Mouse (Mus musculus): ENCODE data around the gene Ghrhr. TPM values are rescaled to one million over a fixed set of nuclear protein-coding genes. Genes with fewer than 3 reads are reported as not detected.
A peak's percentile ranks its signal among the peaks of the same experiment; 100 is the strongest.

Ghrhr gene
- polyA plus RNA-seq, 1 experiment from 2014 or later = not detected

DNA sequence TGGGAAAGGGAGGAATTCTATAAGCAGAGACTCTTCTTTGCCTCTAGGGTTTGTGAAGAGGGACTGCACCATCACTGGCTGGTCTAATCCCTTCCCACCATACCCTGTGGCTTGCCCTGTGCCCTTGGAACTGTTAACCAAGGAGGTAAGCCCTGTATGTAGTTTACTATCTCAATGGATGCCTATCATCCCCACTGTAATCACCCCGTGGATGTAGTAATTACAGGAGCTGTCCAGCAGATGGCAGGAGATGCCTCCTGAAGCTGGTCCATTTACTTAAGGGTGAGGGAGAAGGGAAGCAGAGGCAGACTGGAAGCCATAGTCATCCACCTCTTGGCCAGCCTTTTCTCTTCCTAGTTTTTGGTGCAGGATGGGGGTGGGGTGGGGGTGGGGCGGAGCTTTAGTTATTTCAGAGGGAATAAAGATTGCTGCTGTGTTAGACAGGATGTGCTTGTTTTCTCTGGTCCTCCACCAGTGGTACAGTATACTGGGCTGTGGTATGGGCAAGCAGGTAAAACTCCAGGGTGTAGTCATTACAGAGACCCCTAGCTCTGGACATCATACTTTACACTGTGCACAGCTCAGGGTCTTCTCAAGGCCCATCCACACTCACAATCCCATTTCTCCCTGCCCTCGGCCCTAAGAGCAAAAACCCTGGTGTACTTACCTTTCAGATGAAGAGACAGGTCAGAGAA lies 3.7 kb downstream of the Ghrhr start:
- Histone ChIP-seq H3K4me1 (peaks cover 6% of the 10 kb centered on the region; the same call in 1 of the 2 replicates), H3K9ac (no peak overlapping the region), H3K4me2 (no peak overlapping the region), H3K27me3 (peaks cover 4% of the 10 kb centered on the region; the same call in 1 of the 2 replicates), H3K9me3 (no peaks in the 10 kb centered on the region), H3K27ac (no peak overlapping the region), H3K4me3 (no peak overlapping the region), H3K36me3 (no peaks in the 10 kb centered on the region)
- 44% methylated on average over 3 of the region's 3 CpGs for WGBS
- no peak for ATAC-seq (ENCODE audit: insufficient number of reproducible peaks, insufficient read depth, low FRiP score, low TSS enrichment, low read depth)

DNA sequence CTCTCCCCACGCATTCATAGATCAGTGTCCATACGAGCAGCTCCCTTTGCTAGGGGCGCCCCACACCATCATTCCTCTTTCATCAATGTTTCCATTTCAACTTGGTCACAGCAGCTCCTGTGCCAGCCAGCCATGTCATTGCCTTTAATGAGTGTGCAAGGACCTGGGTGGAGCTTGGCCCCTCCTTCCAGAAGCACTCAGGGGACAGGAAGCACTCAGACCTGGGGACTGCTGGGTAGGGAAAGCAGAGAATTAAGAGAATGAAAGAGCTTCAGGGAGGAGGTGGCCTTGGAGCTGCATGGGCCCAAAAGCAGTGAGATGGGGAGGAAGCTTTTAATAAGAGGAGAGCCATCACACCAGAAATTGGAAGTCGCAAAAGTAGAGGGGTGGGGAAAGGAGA lies 5.9 kb downstream of the Ghrhr start:
- Histone ChIP-seq H3K4me1 (no peaks in the 10 kb centered on the region), H3K4me3 (no peak overlapping the region), H3K36me3 (no peaks in the 10 kb centered on the region), H3K27ac (no peak overlapping the region), H3K4me2 (no peak overlapping the region), H3K27me3 (no peaks in the 10 kb centered on the region; the same call in 1 of the 2 replicates), H3K9me3 (no peaks in the 10 kb centered on the region), H3K9ac (no peak overlapping the region)
- no peak for ATAC-seq (ENCODE audit: insufficient number of reproducible peaks, insufficient read depth, low FRiP score, low TSS enrichment, low read depth)
- WGBS = 92% methylated on average over 4 of the region's 4 CpGs

DNA sequence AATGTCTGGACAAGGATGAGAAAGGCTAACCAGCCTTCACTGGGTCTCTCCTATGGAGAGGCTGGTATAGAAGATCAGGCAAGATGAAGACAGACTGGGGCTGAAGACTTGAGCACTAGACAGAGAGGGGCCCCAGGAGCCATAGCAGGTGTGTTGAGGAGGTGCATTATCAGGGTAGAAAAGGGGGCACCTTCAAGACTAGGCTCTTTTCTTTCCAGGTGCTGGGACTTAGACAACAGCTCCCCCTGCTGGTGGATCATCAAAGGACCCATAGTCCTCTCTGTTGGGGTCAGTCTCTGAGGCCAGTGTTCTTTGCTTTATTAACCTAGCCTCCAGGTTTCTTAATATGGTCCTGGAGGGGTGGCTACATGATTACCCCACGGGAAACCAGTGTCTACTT lies 7.8 kb downstream of the Ghrhr start:
- H3K27ac ChIP-seq = no peak overlapping the region
- WGBS = 3% methylated on average over 1 of the region's 1 CpGs

DNA sequence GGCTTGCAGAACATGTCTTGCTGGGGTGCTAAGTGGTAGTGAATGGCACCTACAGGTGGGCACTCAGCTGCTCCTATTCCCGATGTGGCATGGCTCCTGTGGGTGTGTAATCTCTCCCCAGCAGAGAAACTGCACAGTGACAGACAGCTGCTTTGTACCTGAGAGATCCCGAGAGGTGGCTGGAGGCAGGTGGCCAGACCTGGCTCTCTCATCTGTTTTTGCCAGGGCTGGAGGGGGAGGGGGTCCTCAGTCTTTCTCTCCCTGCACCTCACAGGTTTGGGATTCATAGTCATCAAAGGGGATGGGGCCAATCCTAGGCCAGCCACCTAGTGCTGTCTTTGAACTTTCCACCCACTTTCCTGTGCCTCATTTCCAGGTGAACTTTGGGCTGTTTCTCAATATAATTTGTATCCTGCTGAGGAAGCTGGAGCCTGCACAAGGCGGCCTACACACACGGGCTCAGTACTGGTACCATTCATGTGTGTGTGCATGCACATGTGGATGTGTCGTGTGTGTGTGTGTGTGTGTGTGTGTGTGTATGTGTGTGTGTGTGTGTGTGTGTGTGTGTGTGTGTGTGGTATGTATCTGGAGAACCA lies 8.4 kb downstream of the Ghrhr start:
- Histone ChIP-seq H3K4me1 (peaks cover 11% of the 10 kb centered on the region), H3K36me3 (no peaks in the 10 kb centered on the region), H3K27me3 (no peaks in the 10 kb centered on the region; the same call in 1 of the 2 replicates), H3K27ac (no peak overlapping the region), H3K4me3 (no peak overlapping the region), H3K9ac (no peak overlapping the region), H3K4me2 (no peak overlapping the region), H3K9me3 (no peaks in the 10 kb centered on the region)
- 67% methylated on average over 5 of the region's 5 CpGs for WGBS
- no peak for ATAC-seq (ENCODE audit: insufficient number of reproducible peaks, insufficient read depth, low FRiP score, low TSS enrichment, low read depth)

More for the DNA sequence above, 7.8 kb downstream of the Ghrhr start:
- H3K4me3 ChIP-seq = no peak overlapping the region
- no peak for ATAC-seq (ENCODE audit: insufficient number of reproducible peaks, insufficient read depth, low FRiP score, low TSS enrichment, low read depth)
- no peak overlapping the region for H3K9ac ChIP-seq
- peaks cover 9% of the 10 kb centered on the region for H3K4me1 ChIP-seq
- H3K36me3 ChIP-seq = no peaks in the 10 kb centered on the region
- H3K9me3 ChIP-seq = no peaks in the 10 kb centered on the region
- no peaks in the 10 kb centered on the region; the same call in 1 of the 2 replicates for H3K27me3 ChIP-seq
- H3K4me2 ChIP-seq = no peak overlapping the region

DNA sequence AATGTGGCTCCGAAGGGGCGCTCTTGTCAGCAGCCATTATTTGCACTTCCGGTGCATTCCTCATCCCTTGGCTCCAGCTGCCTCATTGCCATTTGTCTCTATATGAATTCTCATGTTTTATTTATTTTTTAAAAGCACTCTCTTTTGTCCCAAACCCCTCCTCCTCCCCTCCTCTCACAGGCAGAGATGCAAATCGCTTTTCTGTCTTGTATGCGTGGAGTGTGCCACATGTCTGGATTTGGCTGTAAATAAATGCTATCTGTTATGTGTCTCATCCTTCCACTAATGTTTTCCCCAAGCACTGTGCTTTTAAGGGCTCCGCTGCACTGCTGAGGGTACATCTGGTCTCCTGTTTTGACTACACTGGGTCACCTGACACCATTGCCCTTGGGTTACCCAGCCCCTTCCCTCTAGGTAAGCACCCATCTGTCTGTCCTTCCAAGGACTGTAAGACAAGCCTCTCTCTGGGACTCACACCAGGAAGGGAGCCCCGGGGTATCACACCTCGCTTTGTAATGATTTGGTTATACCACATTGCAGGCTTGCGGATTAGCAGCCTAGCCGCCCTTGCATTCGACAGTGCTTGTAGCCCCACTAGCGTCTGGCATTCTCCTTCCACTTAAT lies 12.6 kb downstream of the Ghrhr start:
- Histone ChIP-seq H3K4me1 (peaks cover 17% of the 10 kb centered on the region), H3K9ac (no peak overlapping the region), H3K4me2 (no peak overlapping the region), H3K27ac (no peak overlapping the region), H3K36me3 (no peaks in the 10 kb centered on the region), H3K9me3 (no peaks in the 10 kb centered on the region), H3K27me3 (peaks cover 4% of the 10 kb centered on the region; the same call in 1 of the 2 replicates), H3K4me3 (no peak overlapping the region)
- ATAC-seq (ENCODE audit: insufficient number of reproducible peaks, insufficient read depth, low FRiP score, low TSS enrichment, low read depth) = no peak
- 44% methylated on average over 12 of the region's 12 CpGs for WGBS

DNA sequence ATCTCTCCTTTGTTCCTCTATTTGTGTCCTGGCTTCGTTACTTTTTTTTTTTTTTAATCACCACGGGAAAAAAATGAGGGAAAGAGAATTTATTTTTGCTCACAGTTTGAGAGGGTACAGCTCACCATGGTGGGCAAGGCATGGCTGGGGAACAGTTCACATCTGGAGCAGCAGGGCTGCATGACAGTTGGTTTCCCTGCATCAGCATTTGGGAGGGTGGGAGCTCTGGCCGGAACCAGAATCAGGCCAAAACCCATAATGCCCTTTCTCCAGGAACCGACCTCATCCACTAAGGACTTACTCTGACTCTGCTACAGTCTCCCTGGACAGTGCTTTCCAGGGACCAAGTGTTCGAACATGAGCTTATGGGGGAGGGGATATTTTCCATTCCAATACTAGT lies 13.2 kb downstream of the Ghrhr start:
- 66% methylated on average over 5 of the region's 5 CpGs for WGBS
- Histone ChIP-seq H3K27me3 (peaks cover 4% of the 10 kb centered on the region; the same call in 1 of the 2 replicates), H3K9me3 (no peaks in the 10 kb centered on the region), H3K36me3 (no peaks in the 10 kb centered on the region), H3K9ac (no peak overlapping the region), H3K4me2 (no peak overlapping the region), H3K4me3 (no peak overlapping the region), H3K27ac (no peak overlapping the region), H3K4me1 (peaks cover 17% of the 10 kb centered on the region)
- no peak for ATAC-seq (ENCODE audit: insufficient number of reproducible peaks, insufficient read depth, low FRiP score, low TSS enrichment, low read depth)

DNA sequence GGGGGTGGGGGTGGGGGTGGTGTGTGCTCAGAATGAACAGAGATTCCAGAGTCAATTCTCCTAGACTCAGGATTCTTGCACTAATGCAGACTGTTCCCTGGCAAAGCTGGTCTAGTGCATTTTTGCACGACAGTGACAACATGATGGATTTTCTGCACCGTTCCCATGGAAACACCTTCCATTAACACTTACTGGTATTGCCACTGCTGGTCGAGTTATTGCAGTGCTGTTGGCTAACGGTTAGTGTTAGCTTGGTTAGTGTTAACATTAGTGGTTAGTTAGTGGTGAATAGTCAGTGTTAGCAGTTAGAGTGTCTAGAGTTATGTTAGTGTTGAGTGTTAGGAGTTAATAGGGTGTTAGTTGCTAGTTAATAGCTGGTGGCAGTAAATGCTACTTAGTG lies 15.7 kb downstream of the Ghrhr start:
- Histone ChIP-seq H3K4me3 (no peak overlapping the region), H3K9ac (no peak overlapping the region), H3K27ac (no peak overlapping the region), H3K27me3 (peaks cover 8% of the 10 kb centered on the region; the same call in 1 of the 2 replicates), H3K36me3 (no peaks in the 10 kb centered on the region), H3K9me3 (no peaks in the 10 kb centered on the region), H3K4me1 (peaks cover 30% of the 10 kb centered on the region), H3K4me2 (no peak overlapping the region)
- ATAC-seq (ENCODE audit: insufficient number of reproducible peaks, insufficient read depth, low FRiP score, low TSS enrichment, low read depth) = no peak
- 60% methylated on average over 4 of the region's 4 CpGs for WGBS

DNA sequence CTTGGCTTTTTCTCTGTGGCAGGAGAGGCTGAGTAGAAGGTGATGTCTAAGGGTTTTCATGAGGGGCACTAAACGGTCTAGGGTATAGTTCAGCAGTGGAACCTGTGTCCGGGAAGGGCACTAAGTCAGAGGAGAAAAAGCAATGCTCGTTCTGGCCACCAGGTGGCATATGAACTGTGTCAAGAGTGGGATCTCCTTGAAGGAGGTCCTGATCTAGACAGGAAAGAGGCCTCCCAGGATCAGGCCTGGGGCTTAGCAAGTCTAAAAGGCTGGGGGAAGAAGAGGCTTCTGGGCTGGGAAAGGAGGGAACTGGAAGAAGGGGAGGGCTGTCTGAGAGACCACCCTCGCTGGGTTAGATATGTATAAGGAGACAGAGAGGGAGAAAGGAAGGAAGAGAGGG lies 16.4 kb downstream of the Ghrhr start:
- no peak overlapping the region for H3K9ac ChIP-seq
- peaks cover 12% of the 10 kb centered on the region; the same call in 1 of the 2 replicates for H3K27me3 ChIP-seq
- ATAC-seq (ENCODE audit: insufficient number of reproducible peaks, insufficient read depth, low FRiP score, low TSS enrichment, low read depth) = no peak
- no peaks in the 10 kb centered on the region for H3K36me3 ChIP-seq
- H3K4me1 ChIP-seq = peaks cover 34% of the 10 kb centered on the region
- no peak overlapping the region for H3K4me3 ChIP-seq
- H3K9me3 ChIP-seq = no peaks in the 10 kb centered on the region
- H3K4me2 ChIP-seq = no peak overlapping the region
- WGBS = 13% methylated on average over 4 of the region's 4 CpGs
- H3K27ac ChIP-seq = no peak overlapping the region

DNA sequence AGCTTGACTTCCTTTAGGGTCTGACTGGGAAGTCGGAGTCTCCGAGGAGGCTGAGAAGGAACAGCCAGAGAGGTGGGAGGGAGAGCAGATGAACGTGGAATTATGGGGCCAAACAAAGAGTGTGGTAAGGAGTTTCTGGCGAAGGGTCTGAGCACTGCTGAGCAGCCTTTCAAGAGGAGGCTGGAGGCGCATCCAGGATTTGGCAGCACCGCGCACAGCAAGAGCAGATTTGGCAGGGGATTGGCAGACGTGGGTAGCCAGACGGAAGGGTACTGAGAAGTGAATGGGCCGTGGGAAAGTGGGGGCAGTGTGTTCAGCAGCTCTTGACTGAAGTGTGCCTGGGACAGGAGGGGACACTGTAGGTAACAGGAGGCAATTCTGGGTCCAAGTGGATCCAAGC lies 18.8 kb downstream of the Ghrhr start:
- Histone ChIP-seq H3K27ac (no peak overlapping the region), H3K4me1 (peaks cover 36% of the 10 kb centered on the region), H3K36me3 (no peaks in the 10 kb centered on the region), H3K4me2 (no peak overlapping the region), H3K27me3 (peaks cover 19% of the 10 kb centered on the region; the same call in 1 of the 2 replicates), H3K9ac (no peak overlapping the region), H3K4me3 (no peak overlapping the region), H3K9me3 (no peaks in the 10 kb centered on the region)
- 78% methylated on average over 10 of the region's 10 CpGs for whole genome bisulfite sequencing
- ATAC-seq (ENCODE audit: insufficient number of reproducible peaks, insufficient read depth, low FRiP score, low TSS enrichment, low read depth) = no peak

DNA sequence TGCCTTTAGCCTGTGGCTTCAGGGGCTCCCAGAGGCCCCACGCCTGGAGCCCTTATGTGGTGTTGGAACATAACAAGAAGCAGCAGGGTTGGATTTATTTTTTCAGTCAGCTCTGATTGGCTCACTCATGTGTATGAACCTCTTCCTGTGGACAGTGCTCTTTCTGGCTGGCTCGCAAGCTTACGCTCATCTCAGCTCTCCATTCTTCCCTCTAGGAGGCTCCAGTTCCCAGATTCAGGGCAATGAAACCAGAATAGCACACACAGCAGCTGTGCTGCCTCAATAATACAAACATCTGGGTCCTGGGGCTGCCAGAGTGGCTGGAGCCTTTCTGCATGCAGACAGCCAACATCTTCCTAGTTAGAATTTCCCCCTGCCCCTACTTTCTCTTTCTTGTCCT lies 20.1 kb downstream of the Ghrhr start:
- Histone ChIP-seq H3K4me2 (peak overlapping the region; percentile 14; the same call in 1 of the 2 replicates), H3K27ac (peak overlapping the region; percentile 11; the same call in 1 of the 2 replicates), H3K4me1 (peaks cover 40% of the 10 kb centered on the region), H3K27me3 (peaks cover 15% of the 10 kb centered on the region; the same call in 1 of the 2 replicates), H3K9me3 (no peaks in the 10 kb centered on the region), H3K4me3 (no peak overlapping the region), H3K36me3 (no peaks in the 10 kb centered on the region), H3K9ac (no peak overlapping the region)
- peak; percentile 24; the same call in 1 of the 2 replicates for ATAC-seq (ENCODE audit: insufficient number of reproducible peaks, insufficient read depth, low FRiP score, low TSS enrichment, low read depth)
- WGBS = 16% methylated on average over 3 of the region's 3 CpGs

DNA sequence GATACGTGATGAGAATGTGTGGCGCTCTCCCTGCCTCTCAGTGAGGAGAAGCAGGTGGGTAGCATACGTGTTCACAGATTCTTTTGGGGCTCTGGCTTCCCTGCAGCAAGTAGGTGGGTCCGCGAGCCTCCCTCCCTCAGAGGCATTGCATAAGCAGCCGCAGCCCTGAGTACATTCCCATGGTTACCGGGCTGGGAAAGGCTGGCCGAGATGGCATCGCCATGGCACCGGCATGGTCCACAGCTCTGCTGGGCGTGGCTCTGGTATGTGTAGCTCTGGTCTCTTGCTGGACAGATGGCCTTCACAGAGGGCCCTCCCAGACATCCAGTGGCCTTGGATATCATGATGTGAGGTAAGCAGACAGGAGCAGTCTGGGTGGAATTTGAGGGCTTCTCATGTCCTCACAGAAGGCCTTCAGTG lies 20.5 kb downstream of the Ghrhr start:
- Histone ChIP-seq H3K4me2 (peak overlapping the region; percentile 14; the same call in 1 of the 2 replicates), H3K9ac (no peak overlapping the region), H3K36me3 (no peaks in the 10 kb centered on the region), H3K27me3 (peaks cover 15% of the 10 kb centered on the region; the same call in 1 of the 2 replicates), H3K9me3 (no peaks in the 10 kb centered on the region), H3K27ac (peak overlapping the region; percentile 11; the same call in 1 of the 2 replicates), H3K4me3 (no peak overlapping the region), H3K4me1 (peaks cover 40% of the 10 kb centered on the region)
- no peak for ATAC-seq (ENCODE audit: insufficient number of reproducible peaks, insufficient read depth, low FRiP score, low TSS enrichment, low read depth)
- whole genome bisulfite sequencing = 63% methylated on average over 11 of the region's 11 CpGs

Data from embryonic facial prominence, embryonic 13.5 days (tissue).